Mouse (Mus musculus): Measurements from ENCODE around the gene Gm6509.
"Not testable (repeated sequence)": the region's sequence is repeated elsewhere in the genome, so short reads cannot be mapped to it uniquely, and the experiment has no call there.

The Gm6509 gene

DNA sequence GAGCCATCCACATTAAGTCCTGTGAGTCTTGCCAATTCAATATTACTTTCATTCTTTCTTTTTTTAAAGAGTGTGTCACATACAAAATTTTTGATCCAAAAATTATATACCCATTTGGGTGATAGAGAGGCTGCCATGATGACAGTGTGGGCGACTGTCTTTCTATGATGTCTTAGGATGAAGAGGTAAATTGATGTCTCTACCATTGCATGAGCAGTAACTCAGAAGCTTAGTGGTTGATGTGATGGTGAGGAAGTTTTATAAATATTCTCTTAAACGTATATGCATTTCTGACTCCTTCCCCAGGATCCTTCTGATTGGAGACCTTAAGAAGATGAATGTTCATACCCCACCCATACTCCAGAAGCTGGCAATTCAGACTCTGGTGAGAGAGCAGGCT lies at the start of gene Gm6509:
Gene Gm6509 (plus strand): TSS at position 301 of the 400 bp plus-strand sequence.
- DNase-seq: not testable (repeated sequence)

DNA sequence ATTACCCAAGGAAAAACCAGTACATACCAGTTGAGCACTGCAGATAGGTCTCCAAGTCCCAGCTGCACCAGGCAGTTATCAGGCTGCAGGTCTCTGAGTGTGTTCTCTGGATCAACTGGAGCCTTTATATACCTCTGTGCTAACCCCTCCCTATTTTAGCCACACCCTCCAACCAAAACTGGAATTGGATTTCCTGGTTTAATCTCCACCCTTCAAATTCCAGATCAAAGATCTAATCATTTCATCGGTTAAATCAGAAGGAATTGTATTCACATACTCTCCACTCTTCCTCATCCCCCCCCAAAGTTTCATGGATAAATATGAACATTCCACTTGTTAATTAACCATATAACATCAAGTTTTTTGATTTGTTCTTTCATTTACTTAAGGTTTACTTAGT lies 7.5 kb upstream of the Gm6509 start, which contains the start of gene Gm3147:
Gene Gm3147 (minus strand): TSS at position 101 of the 400 bp plus-strand sequence.
- not testable (repeated sequence) for DNase-seq

DNA sequence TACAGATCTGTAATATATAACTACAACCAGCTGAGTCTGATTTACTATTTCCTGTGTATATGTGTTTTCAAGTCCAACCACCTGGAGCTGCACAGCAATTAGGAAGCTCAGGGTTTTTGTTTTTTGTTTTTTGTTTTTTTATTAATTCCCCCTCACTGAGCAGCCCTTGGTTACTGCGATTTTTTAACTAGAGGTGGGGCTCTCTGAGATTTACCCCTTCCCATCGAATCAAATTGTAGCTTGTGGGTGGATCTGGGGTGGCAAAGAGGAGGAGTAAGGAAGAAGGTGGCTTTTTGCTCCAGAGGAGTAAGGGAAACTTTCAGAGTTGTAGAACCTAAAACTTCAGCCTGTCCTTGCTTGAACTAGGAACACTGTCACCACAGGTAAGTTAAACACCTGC lies 24.3 kb downstream of the Gm6509 start, which contains the start of gene Gm6205:
Gene Gm6205 (plus strand): TSS at position 301 of the 400 bp plus-strand sequence.
- DNase-seq: not testable (repeated sequence)
